Mouse (Mus musculus) spleen, postnatal 4 days (tissue): ENCODE measurements around the gene Itpkb.
"Not testable (repeated sequence)": the region's sequence is repeated elsewhere in the genome, so short reads cannot be mapped to it uniquely, and the experiment has no call there.

ENCODE experiments used
- DNase-seq, 2 experiments: peaks; one replicate each; pipeline ENCODE4 v3.0.0; 2022; ENCODE audit warnings: low spot score in 2 of 2

The Itpkb gene

GRCm38 (mm10) chr1:180368112-180368511 is 37.8 kb downstream of the Itpkb start:
- DNase-seq, result no peak

GRCm38 (mm10) chr1:180368646-180369045 is 38.4 kb downstream of the Itpkb start:
- DNase-seq, result no peak

DNA sequence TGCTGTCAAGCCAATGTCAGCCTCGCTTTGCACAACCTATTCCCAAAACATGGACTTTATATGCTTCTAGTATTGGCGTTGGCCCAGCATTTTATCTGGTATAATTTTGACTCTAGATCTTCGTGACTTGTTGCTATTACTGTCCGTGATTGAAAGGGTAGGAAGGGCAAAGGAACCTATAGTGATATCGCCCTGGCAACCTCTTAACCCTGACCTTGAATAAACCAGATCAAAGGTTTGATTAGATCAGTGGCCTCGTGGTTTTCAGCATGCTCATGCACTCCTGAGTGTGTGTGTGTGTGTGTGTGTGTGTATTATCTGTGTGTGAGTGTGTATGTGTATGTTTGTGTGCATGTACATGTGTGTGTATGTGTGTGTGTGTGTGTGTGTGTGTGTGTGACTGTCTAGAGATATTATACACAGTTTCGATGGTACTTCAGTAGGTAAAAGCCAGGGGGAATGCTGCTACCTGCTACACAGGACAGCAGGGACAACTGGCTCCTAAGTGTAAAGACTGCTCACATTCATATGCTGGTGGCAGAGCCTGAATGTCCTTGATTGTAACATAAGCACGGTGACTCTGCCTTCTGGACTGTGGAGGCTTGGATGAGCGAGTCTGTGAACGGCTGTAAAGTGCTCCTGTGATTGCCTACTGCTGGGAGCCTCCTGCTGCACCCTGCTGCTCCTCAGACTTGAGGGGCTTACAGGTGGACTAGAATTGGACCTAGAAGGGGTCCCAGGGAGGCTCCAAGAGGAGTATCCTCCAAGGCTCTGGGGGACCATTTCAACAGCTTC is 40.8 kb downstream of the Itpkb start:
- DNase-seq, result no peak

DNA sequence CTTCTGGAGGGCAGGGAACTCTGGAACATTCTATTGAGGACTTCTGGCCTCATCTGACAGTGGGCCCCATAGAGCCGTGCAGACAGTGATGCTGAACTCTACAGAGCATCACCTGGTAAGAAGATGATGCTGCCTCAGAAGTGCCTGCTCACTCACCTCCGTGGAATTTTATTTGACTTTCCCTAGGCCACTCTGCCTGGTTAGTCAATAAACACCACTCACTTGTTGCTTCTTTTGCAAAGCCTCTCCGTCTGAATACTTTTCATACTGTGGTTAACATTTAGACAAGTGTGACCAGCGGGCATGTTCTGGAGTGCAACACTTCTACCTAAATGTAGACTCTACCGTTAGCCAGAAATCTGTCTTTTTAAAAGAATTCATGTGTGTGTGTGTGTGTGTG is 42.0 kb downstream of the Itpkb start:
- DNase-seq, result not testable (repeated sequence)

- no peak for DNase-seq
These were observed 46.3 kb downstream of the Itpkb start for GRCm38 (mm10) chr1:180376598-180376997.

DNA sequence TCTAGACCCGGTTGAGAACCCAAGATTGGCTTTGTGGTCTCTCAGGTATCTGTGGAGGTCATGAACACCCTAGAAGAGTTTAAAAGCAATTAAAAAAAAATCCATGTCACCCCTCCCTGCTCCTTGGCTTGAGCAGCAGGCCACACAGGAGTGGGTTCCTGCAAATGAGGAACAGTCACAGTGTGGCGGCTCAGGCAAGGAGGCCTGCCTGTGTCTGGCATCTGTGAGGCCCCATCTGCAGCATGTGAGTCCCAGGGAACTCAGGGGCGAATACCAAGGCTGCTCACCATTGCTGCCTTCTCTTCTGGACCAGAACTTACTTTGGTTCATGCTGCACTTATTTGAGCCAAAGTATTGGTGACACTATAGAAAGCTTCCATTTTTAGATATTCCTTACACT is 49.3 kb downstream of the Itpkb start:
- DNase-seq, result no peak

GRCm38 (mm10) chr1:180382358-180382757 is 52.1 kb downstream of the Itpkb start:
- DNase-seq, result no peak

- no peak for DNase-seq
These were observed 53.6 kb downstream of the Itpkb start for GRCm38 (mm10) chr1:180383884-180384283.

GRCm38 (mm10) chr1:180384486-180384885 is 54.2 kb downstream of the Itpkb start:
- DNase-seq, result no peak

DNA sequence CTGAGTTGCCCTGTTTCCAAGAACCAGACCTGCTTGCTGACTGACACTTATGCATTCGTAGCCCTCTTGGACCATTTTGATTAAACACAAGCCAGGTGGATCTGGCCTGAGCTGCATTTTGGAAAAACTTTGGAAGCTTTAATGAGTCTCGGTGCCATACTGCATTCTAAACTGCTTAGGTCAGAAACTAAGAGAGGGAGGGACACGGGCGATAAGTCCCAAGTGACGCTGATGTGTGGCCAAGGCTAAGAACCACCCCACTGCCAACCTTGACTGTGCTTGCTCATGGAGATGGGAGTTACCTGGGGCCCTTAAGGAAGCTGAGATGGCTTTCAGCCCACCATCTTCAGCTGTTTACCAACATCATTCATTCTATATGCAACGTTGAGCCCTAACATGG is 55.0 kb downstream of the Itpkb start:
- DNase-seq, result no peak

GRCm38 (mm10) chr1:180386951-180387749 is 56.9 kb downstream of the Itpkb start:
- DNase-seq, result peak; percentile 97

DNA sequence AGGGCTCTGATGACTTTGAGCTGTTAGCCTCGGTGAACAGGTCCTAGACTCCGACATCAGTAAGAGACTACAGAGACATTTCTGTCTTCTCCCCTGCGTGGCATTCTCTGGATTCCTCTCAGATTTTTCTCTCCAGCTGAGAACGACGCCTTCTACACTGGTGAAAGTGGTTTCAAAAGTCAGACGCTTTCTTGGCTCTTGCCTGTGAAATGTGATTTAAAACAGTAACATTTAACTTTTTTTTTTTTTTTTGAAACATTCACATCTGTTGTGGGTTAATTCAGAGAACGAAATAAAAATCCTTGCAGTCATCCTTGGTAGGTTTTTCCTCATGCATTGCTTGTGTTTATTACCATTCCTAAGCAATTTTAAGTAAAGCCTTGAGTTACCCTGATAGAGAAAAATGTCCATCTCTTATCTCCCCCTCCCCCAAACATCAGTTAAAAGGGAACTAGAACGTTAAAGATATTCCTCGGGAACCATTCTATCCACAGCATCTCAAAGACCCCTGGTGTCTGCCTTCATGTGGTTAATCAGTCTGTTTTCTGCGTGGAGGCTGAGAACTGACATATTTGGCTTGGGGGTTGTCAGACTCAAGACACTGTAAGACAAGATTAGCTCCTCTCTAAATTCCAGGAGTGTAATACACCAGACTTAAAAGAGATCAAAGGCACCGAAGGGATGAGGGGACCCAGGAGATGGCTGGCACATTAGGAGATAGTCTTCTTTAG is 57.6 kb downstream of the Itpkb start:
- no peak for DNase-seq

DNA sequence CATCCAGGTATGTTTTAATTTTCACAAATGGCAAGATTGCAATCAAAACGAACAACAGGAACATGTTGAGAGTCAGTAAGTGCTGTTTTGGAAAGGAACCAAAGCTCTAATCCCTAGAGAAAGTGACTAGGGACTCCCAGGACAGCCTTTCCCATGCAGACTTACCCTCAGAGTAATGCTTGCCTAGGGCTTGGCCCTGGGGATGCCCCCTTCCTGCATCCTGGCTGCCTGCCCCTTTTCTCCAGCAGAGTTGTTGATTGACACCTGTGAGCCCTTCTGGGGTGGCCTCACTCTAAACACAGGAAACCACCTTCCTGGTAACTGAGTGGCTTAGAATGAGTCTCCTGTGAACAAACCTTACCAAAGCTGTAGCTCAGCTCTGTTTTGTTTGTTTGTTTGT is 58.2 kb downstream of the Itpkb start:
- DNase-seq, result no peak

GRCm38 (mm10) chr1:180389213-180389760 is 59.0 kb downstream of the Itpkb start:
- not testable (repeated sequence) for DNase-seq

- no peak for DNase-seq
These were observed 60.0 kb downstream of the Itpkb start for GRCm38 (mm10) chr1:180390321-180390731.

- no peak for DNase-seq
These were observed 60.7 kb downstream of the Itpkb start for GRCm38 (mm10) chr1:180390746-180391574.

GRCm38 (mm10) chr1:180391575-180391945 is 61.3 kb downstream of the Itpkb start:
- no peak for DNase-seq

DNA sequence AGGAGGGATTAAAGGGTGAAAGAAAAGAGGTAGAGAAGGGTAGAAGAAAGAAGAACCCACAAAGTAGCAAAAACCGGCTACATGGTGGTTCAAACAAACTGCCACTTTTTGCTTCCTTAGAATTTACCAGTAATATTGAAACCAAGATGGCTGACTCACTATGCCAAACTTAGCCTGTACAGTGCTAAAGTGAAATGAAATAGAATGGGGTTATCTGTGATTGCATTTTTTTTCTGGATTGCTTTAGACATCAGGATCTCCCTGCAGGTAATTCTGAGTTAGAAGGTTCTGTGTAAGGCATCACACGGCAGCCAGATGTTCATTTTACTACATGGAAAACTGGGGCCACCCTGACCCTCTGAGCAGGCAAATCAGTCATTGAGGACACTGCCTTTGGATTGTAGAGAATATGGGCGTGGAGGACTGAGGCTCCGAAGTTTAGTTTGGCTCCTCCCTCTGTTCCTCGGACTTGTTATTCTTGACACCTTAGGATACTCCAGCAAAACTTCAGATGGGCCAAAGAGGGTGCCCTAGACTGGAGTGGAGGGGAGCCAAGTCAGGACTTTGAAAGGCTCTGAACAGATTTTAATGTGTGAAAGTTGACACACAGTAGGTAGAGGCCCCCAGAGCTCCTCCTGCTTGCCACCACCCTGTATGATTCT is 62.0 kb downstream of the Itpkb start:
- no peak for DNase-seq

- no peak for DNase-seq
These were observed 62.9 kb downstream of the Itpkb start for GRCm38 (mm10) chr1:180393017-180393797.

GRCm38 (mm10) chr1:180393873-180394272 is 63.6 kb downstream of the Itpkb start:
- no peak for DNase-seq
